ENCODE assay signal across 9 mouse cellular contexts in the genomic region with DNA sequence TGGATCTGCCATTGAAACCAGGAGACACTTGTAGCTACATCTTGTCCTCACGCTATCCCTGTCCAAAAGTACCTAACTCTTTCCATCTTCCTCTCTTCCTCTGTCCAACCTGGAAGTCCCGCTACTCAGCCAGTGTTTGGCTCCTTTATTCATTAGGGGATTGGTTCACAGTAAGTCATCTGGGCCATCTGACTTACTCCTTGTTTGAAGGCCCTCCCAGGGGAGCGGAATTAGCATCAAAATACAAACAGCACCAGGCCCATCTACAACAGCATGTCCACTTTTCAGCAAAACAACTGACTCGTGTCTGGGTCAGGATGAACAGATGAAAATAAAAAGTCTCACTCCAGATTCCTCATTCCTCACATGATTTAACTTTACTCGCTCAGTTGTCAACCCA.
"Had no signal": no experiment of that assay in that cellular context is flagged by ENCODE, and none has a peak within 500 bp of the region (broad histone marks: within the 10 kb centered on the region; RNA-seq: fewer than 3 reads in every experiment).

No protein-coding gene starts in this region.

- DNase-seq: lung, adult 18-20 months; lung, embryonic 14.5 days; lung, postnatal 10 days; lung, postnatal 4 days; midbrain, embryonic 14.5 days; right cerebral cortex, postnatal 14 days; thymus, adult 18-20 months; thymus, postnatal 14 days; thymus, postnatal 36 days had no signal
